Mouse (Mus musculus): Measurements from ENCODE around the gene Smim7.

Gene Smim7

GRCm38 (mm10) chr8:72570633-72571610 lies at the start of gene Smim7:
Smim7 (minus strand) TSS chr8:72571088.
- DNase-seq (ENCODE audit: low spot score in 2 of 2), result peak; percentile 97

- DNase-seq (ENCODE audit: low spot score in 2 of 2), result no peak
These were observed 19.3 kb upstream of the Smim7 start for GRCm38 (mm10) chr8:72590198-72590597.

GRCm38 (mm10) chr8:72589286-72589685 lies 18.4 kb upstream of the Smim7 start:
- DNase-seq (ENCODE audit: low spot score in 2 of 2), result peak; percentile 59 to 60

- no peak for DNase-seq (ENCODE audit: low spot score in 2 of 2)
These were observed 18.0 kb upstream of the Smim7 start for GRCm38 (mm10) chr8:72588865-72589264.

GRCm38 (mm10) chr8:72587806-72588205 lies 16.9 kb upstream of the Smim7 start:
- no peak for DNase-seq (ENCODE audit: low spot score in 2 of 2)

GRCm38 (mm10) chr8:72584390-72584789 lies 13.5 kb upstream of the Smim7 start:
- DNase-seq (ENCODE audit: low spot score in 2 of 2), result no peak

- no peak for DNase-seq (ENCODE audit: low spot score in 2 of 2)
These were observed 12.3 kb upstream of the Smim7 start for GRCm38 (mm10) chr8:72583056-72583771.

- no peak for DNase-seq (ENCODE audit: low spot score in 2 of 2)
These were observed 8.5 kb upstream of the Smim7 start for GRCm38 (mm10) chr8:72579374-72579773.

- DNase-seq (ENCODE audit: low spot score in 2 of 2), result no peak
These were observed 7.1 kb upstream of the Smim7 start for GRCm38 (mm10) chr8:72577941-72578340.

- DNase-seq (ENCODE audit: low spot score in 2 of 2), result no peak
These were observed 6.4 kb upstream of the Smim7 start for GRCm38 (mm10) chr8:72577266-72577665.

- DNase-seq (ENCODE audit: low spot score in 2 of 2), result no peak
These were observed 5.0 kb upstream of the Smim7 start for GRCm38 (mm10) chr8:72575915-72576314.

- DNase-seq (ENCODE audit: low spot score in 2 of 2), result no peak
These were observed 2.6 kb upstream of the Smim7 start for GRCm38 (mm10) chr8:72573450-72573849.

- no peak for DNase-seq (ENCODE audit: low spot score in 2 of 2)
These were observed 1.6 kb upstream of the Smim7 start for GRCm38 (mm10) chr8:72572507-72572906.

GRCm38 (mm10) chr8:72571611-72572473 lies 954 bp upstream of the Smim7 start, which contains the start of gene Tmem38a:
Tmem38a (plus strand) TSS chr8:72572055.
- DNase-seq (ENCODE audit: low spot score in 2 of 2), result peak; percentile 69 to 72

GRCm38 (mm10) chr8:72565970-72566369 lies 4.9 kb downstream of the Smim7 start:
- no peak for DNase-seq (ENCODE audit: low spot score in 2 of 2)

GRCm38 (mm10) chr8:72561111-72561689 lies 9.7 kb downstream of the Smim7 start:
- no peak for DNase-seq (ENCODE audit: low spot score in 2 of 2)

- DNase-seq (ENCODE audit: low spot score in 2 of 2), result no peak
These were observed 15.1 kb downstream of the Smim7 start for GRCm38 (mm10) chr8:72555770-72556169.

- no peak for DNase-seq (ENCODE audit: low spot score in 2 of 2)
These were observed 21.5 kb downstream of the Smim7 start for GRCm38 (mm10) chr8:72549314-72549892.

GRCm38 (mm10) chr8:72548644-72549313 lies 22.1 kb downstream of the Smim7 start:
- peak in 1 of 2 experiments; percentile 18 for DNase-seq (ENCODE audit: low spot score in 2 of 2)
